Mouse (Mus musculus) brain, embryonic 14.5 days (tissue): Measurements from ENCODE around the gene Ces2b.

Experiments used
- CTCF ChIP-seq: fragments of 200-500 bp; IDR thresholded peaks from 2 replicates; pipeline ENCODE4 v1.5.1; 2012; ENCODE audit warnings: inconsistent platforms, mild to moderate bottlenecking, moderate library complexity, borderline replicate concordance; ENCODE audit not compliant: insufficient read depth, insufficient read length; ENCODE audit errors: extremely low read depth
- POLR2A ChIP-seq: fragments of 200-500 bp; IDR thresholded peaks from 2 replicates; pipeline ENCODE4 v1.6.1; 2012; ENCODE audit warnings: mild to moderate bottlenecking, inconsistent platforms, borderline replicate concordance; ENCODE audit not compliant: poor library complexity, insufficient read depth, insufficient read length, severe bottlenecking; ENCODE audit errors: extremely low read depth

- TF ChIP-seq POLR2A (no peak), CTCF (no peak)
Measured at GRCm38 (mm10) chr8:104826912-104827311, 4.5 kb upstream of the Ces2b start.
